Mouse (Mus musculus): ENCODE results near the gene 4933427D14Rik. TPM values are rescaled to one million over a fixed set of nuclear protein-coding genes. Genes with fewer than 3 reads are reported as not detected.
"Not testable (repeated sequence)": the region's sequence is repeated elsewhere in the genome, so short reads cannot be mapped to it uniquely, and the experiment has no call there.

4933427D14Rik gene
- polyA plus RNA-seq, 1 experiment from 2014 or later, result 9.2 TPM

GRCm38 (mm10) chr11:72184252-72184651 lies 23.0 kb downstream of the 4933427D14Rik start:
- no peak overlapping the region for H3K4me2 ChIP-seq (replicated peaks; ENCODE audit: low read depth, low read length)
- H3K36me3 ChIP-seq (ENCODE audit: insufficient read depth, low read length), result 0 out of 2 replicates have a peak, but pooled peaks cover 3% of the 10 kb centered on the region
- no peak overlapping the region for H3K9ac ChIP-seq (replicated peaks; ENCODE audit: low read depth)
- H3K9me3 ChIP-seq (ENCODE audit: low read length), result no peaks in the 10 kb centered on the region
- H3K27me3 ChIP-seq (replicated peaks; ENCODE audit: insufficient read depth, low read length), result no peaks in the 10 kb centered on the region
- no peak overlapping the region for H3K27ac ChIP-seq (ENCODE audit: low read length)
- TF ChIP-seq CTCF (IDR thresholded peaks at IDR 0.05) (no peak), EP300 (IDR thresholded peaks at IDR 0.05) (no peak)
- peak; percentile 11 for DNase-seq (ENCODE audit: low spot score)
- H3K4me1 ChIP-seq (ENCODE audit: insufficient read depth, low read depth, low read length), result no peaks in the 10 kb centered on the region
- WGBS, result 45% methylated on average over 4 of the region's 4 CpGs
- peak; percentile 56; the same call in 1 of the 2 replicates for ATAC-seq
- H3K4me3 ChIP-seq (ENCODE audit: low read depth, low read length), result no peak overlapping the region

- no peaks in the 10 kb centered on the region for H3K27me3 ChIP-seq (replicated peaks; ENCODE audit: insufficient read depth, low read length)
- no peak overlapping the region for H3K4me2 ChIP-seq (replicated peaks; ENCODE audit: low read depth, low read length)
- DNase-seq (ENCODE audit: low spot score), result no peak
- no peak overlapping the region for H3K27ac ChIP-seq (ENCODE audit: low read length)
- H3K9ac ChIP-seq (replicated peaks; ENCODE audit: low read depth), result no peak overlapping the region
- WGBS, result 76% methylated on average over 4 of the region's 4 CpGs
- H3K36me3 ChIP-seq (ENCODE audit: insufficient read depth, low read length), result 0 out of 2 replicates have a peak, but pooled peaks cover 5% of the 10 kb centered on the region
- no peaks in the 10 kb centered on the region for H3K4me1 ChIP-seq (ENCODE audit: insufficient read depth, low read depth, low read length)
- ATAC-seq, result no peak
- no peaks in the 10 kb centered on the region for H3K9me3 ChIP-seq (ENCODE audit: low read length)
- TF ChIP-seq CTCF (IDR thresholded peaks at IDR 0.05) (no peak), EP300 (IDR thresholded peaks at IDR 0.05) (no peak)
- no peak overlapping the region for H3K4me3 ChIP-seq (ENCODE audit: low read depth, low read length)
Observed at GRCm38 (mm10) chr11:72181136-72181535, 26.1 kb downstream of the 4933427D14Rik start.

GRCm38 (mm10) chr11:72180556-72180955 lies 26.7 kb downstream of the 4933427D14Rik start:
- TF ChIP-seq CTCF (IDR thresholded peaks at IDR 0.05), result no peak
- no peak for TF ChIP-seq EP300 (IDR thresholded peaks at IDR 0.05)
- Histone ChIP-seq H3K9ac (replicated peaks; ENCODE audit: low read depth) (no peak overlapping the region), H3K4me1 (ENCODE audit: insufficient read depth, low read depth, low read length) (no peaks in the 10 kb centered on the region), H3K27ac (ENCODE audit: low read length) (no peak overlapping the region), H3K36me3 (ENCODE audit: insufficient read depth, low read length) (0 out of 2 replicates have a peak, but pooled peaks cover 5% of the 10 kb centered on the region), H3K4me3 (ENCODE audit: low read depth, low read length) (no peak overlapping the region), H3K9me3 (ENCODE audit: low read length) (no peaks in the 10 kb centered on the region), H3K27me3 (replicated peaks; ENCODE audit: insufficient read depth, low read length) (no peaks in the 10 kb centered on the region), H3K4me2 (replicated peaks; ENCODE audit: low read depth, low read length) (no peak overlapping the region)
- ATAC-seq (no peak), DNase-seq (ENCODE audit: low spot score) (no peak)
- WGBS, result 91% methylated on average over 5 of the region's 5 CpGs

GRCm38 (mm10) chr11:72176553-72176952 lies 30.7 kb downstream of the 4933427D14Rik start:
- H3K36me3 ChIP-seq (ENCODE audit: insufficient read depth, low read length), result peaks cover 12% of the 10 kb centered on the region; the same call in 1 of the 2 replicates
- no peak for DNase-seq (ENCODE audit: low spot score)
- H3K4me2 ChIP-seq (replicated peaks; ENCODE audit: low read depth, low read length), result no peak overlapping the region
- no peaks in the 10 kb centered on the region for H3K9me3 ChIP-seq (ENCODE audit: low read length)
- no peaks in the 10 kb centered on the region for H3K27me3 ChIP-seq (replicated peaks; ENCODE audit: insufficient read depth, low read length)
- no peak overlapping the region for H3K27ac ChIP-seq (ENCODE audit: low read length)
- H3K4me3 ChIP-seq (ENCODE audit: low read depth, low read length), result no peak overlapping the region
- no peak for ATAC-seq
- 81% methylated on average over 3 of the region's 3 CpGs for WGBS
- H3K9ac ChIP-seq (replicated peaks; ENCODE audit: low read depth), result no peak overlapping the region
- TF ChIP-seq EP300 (IDR thresholded peaks at IDR 0.05) (no peak), CTCF (IDR thresholded peaks at IDR 0.05) (no peak)
- H3K4me1 ChIP-seq (ENCODE audit: insufficient read depth, low read depth, low read length), result no peaks in the 10 kb centered on the region

- H3K4me2 ChIP-seq (replicated peaks; ENCODE audit: low read depth, low read length), result no peak overlapping the region
- no peak overlapping the region for H3K9ac ChIP-seq (replicated peaks; ENCODE audit: low read depth)
- no peak for ATAC-seq
- H3K9me3 ChIP-seq (ENCODE audit: low read length), result no peaks in the 10 kb centered on the region
- H3K36me3 ChIP-seq (ENCODE audit: insufficient read depth, low read length), result peaks cover 12% of the 10 kb centered on the region; the same call in 1 of the 2 replicates
- WGBS, result 85% methylated on average over 5 of the region's 5 CpGs
- no peak overlapping the region for H3K27ac ChIP-seq (ENCODE audit: low read length)
- H3K4me1 ChIP-seq (ENCODE audit: insufficient read depth, low read depth, low read length), result no peaks in the 10 kb centered on the region
- H3K4me3 ChIP-seq (ENCODE audit: low read depth, low read length), result no peak overlapping the region
- DNase-seq (ENCODE audit: low spot score), result no peak
- no peaks in the 10 kb centered on the region for H3K27me3 ChIP-seq (replicated peaks; ENCODE audit: insufficient read depth, low read length)
- no peak for TF ChIP-seq EP300 (IDR thresholded peaks at IDR 0.05)
- TF ChIP-seq CTCF (IDR thresholded peaks at IDR 0.05), result no peak
Observed at GRCm38 (mm10) chr11:72175966-72176365, 31.3 kb downstream of the 4933427D14Rik start.

- no peak for DNase-seq (ENCODE audit: low spot score)
- Histone ChIP-seq H3K36me3 (ENCODE audit: insufficient read depth, low read length) (peaks cover 12% of the 10 kb centered on the region; the same call in 1 of the 2 replicates), H3K27me3 (replicated peaks; ENCODE audit: insufficient read depth, low read length) (no peaks in the 10 kb centered on the region), H3K27ac (ENCODE audit: low read length) (no peak overlapping the region), H3K4me1 (ENCODE audit: insufficient read depth, low read depth, low read length) (no peaks in the 10 kb centered on the region), H3K9ac (replicated peaks; ENCODE audit: low read depth) (no peak overlapping the region), H3K9me3 (ENCODE audit: low read length) (no peaks in the 10 kb centered on the region), H3K4me3 (ENCODE audit: low read depth, low read length) (no peak overlapping the region), H3K4me2 (replicated peaks; ENCODE audit: low read depth, low read length) (no peak overlapping the region)
- TF ChIP-seq CTCF (IDR thresholded peaks at IDR 0.05), result no peak
- 90% methylated on average over 6 of the region's 6 CpGs for WGBS
- no peak for ATAC-seq
Observed at GRCm38 (mm10) chr11:72174721-72175120, 32.5 kb downstream of the 4933427D14Rik start.

GRCm38 (mm10) chr11:72173506-72173905 lies 33.8 kb downstream of the 4933427D14Rik start:
- no peak for DNase-seq (ENCODE audit: low spot score)

GRCm38 (mm10) chr11:72171906-72172305 lies 35.4 kb downstream of the 4933427D14Rik start:
- WGBS, result 76% methylated on average over 4 of the region's 4 CpGs
- H3K4me2 ChIP-seq (replicated peaks; ENCODE audit: low read depth, low read length); H3K27ac ChIP-seq (ENCODE audit: low read length); DNase-seq (ENCODE audit: low spot score); H3K36me3 ChIP-seq (ENCODE audit: insufficient read depth, low read length); H3K4me3 ChIP-seq (ENCODE audit: low read depth, low read length); H3K9me3 ChIP-seq (ENCODE audit: low read length); H3K27me3 ChIP-seq (replicated peaks; ENCODE audit: insufficient read depth, low read length); H3K4me1 ChIP-seq (ENCODE audit: insufficient read depth, low read depth, low read length); ATAC-seq; H3K9ac ChIP-seq (replicated peaks; ENCODE audit: low read depth): not testable (repeated sequence)

More at GRCm38 (mm10) chr11:72173506-72173905, 33.8 kb downstream of the 4933427D14Rik start:
- H3K9me3 ChIP-seq (ENCODE audit: low read length), result no peaks in the 10 kb centered on the region
- peaks cover 12% of the 10 kb centered on the region; the same call in 1 of the 2 replicates for H3K36me3 ChIP-seq (ENCODE audit: insufficient read depth, low read length)
- ATAC-seq, result no peak
- no peak overlapping the region for H3K27ac ChIP-seq (ENCODE audit: low read length)
- TF ChIP-seq CTCF (IDR thresholded peaks at IDR 0.05), result no peak
- no peak overlapping the region for H3K4me2 ChIP-seq (replicated peaks; ENCODE audit: low read depth, low read length)
- H3K4me1 ChIP-seq (ENCODE audit: insufficient read depth, low read depth, low read length), result no peaks in the 10 kb centered on the region
- 85% methylated on average over 5 of the region's 5 CpGs for WGBS
- H3K9ac ChIP-seq (replicated peaks; ENCODE audit: low read depth), result no peak overlapping the region
- no peaks in the 10 kb centered on the region for H3K27me3 ChIP-seq (replicated peaks; ENCODE audit: insufficient read depth, low read length)
- no peak overlapping the region for H3K4me3 ChIP-seq (ENCODE audit: low read depth, low read length)
